Mouse (Mus musculus): ENCODE results near the gene Kcnj1. TPM values are rescaled to one million over a fixed set of nuclear protein-coding genes. Genes with fewer than 3 reads are reported as not detected.

Kcnj1 gene
- polyA plus RNA-seq, 1 experiment, result not detected

- no peak for TF ChIP-seq CEBPB (IDR thresholded peaks at IDR 0.05; ENCODE audit: low read depth)
- TF ChIP-seq CTCF (IDR thresholded peaks at IDR 0.05; ENCODE audit: control insufficient read depth, insufficient read depth, insufficient read length), result no peak
- no peak for TF ChIP-seq MAX (IDR thresholded peaks at IDR 0.05)
- TF ChIP-seq MYOD1 (IDR thresholded peaks at IDR 0.05; ENCODE audit: control insufficient read depth, insufficient read length, low read depth), result no peak
- no peak for TF ChIP-seq MYOG (IDR thresholded peaks at IDR 0.05; ENCODE audit: control insufficient read depth, extremely low read depth, insufficient read length)
- no peak for TF ChIP-seq USF1 (IDR thresholded peaks at IDR 0.05; ENCODE audit: low read depth)
- no peak for TF ChIP-seq FOSL1 (IDR thresholded peaks at IDR 0.05; ENCODE audit: insufficient read depth, low read length, poor library complexity, severe bottlenecking)
- Histone ChIP-seq H3ac (ENCODE audit: control insufficient read depth, insufficient read length, low read depth) (no peak overlapping the region), H3K79me3 (ENCODE audit: low read depth) (no peaks in the 10 kb centered on the region), H3K36me3 (ENCODE audit: control insufficient read depth, insufficient read depth) (no peaks in the 10 kb centered on the region), H3K79me2 (ENCODE audit: control insufficient read depth, insufficient read depth) (no peaks in the 10 kb centered on the region), H3K4me3 (ENCODE audit: insufficient read depth, poor library complexity, severe bottlenecking) (no peak overlapping the region), H3K27me3 (ENCODE audit: control insufficient read depth, insufficient read depth, insufficient read length) (peaks cover 19% of the 10 kb centered on the region)
These were observed 70.8 kb downstream of the Kcnj1 start for GRCm38 (mm10) chr9:32443115-32443514.

- Histone ChIP-seq H3K4me3 (ENCODE audit: insufficient read depth, poor library complexity, severe bottlenecking) (no peak overlapping the region), H3K27me3 (ENCODE audit: control insufficient read depth, insufficient read depth, insufficient read length) (peaks cover 18% of the 10 kb centered on the region), H3K36me3 (ENCODE audit: control insufficient read depth, insufficient read depth) (no peaks in the 10 kb centered on the region), H3K79me2 (ENCODE audit: control insufficient read depth, insufficient read depth) (no peaks in the 10 kb centered on the region), H3K79me3 (ENCODE audit: low read depth) (no peaks in the 10 kb centered on the region), H3ac (ENCODE audit: control insufficient read depth, insufficient read length, low read depth) (no peak overlapping the region)
- TF ChIP-seq CEBPB (IDR thresholded peaks at IDR 0.05; ENCODE audit: low read depth) (no peak), USF1 (IDR thresholded peaks at IDR 0.05; ENCODE audit: low read depth) (no peak), FOSL1 (IDR thresholded peaks at IDR 0.05; ENCODE audit: insufficient read depth, low read length, poor library complexity, severe bottlenecking) (no peak), MAX (IDR thresholded peaks at IDR 0.05) (no peak)
These were observed 71.5 kb downstream of the Kcnj1 start for GRCm38 (mm10) chr9:32443817-32444216.

- Histone ChIP-seq H3K36me3 (ENCODE audit: control insufficient read depth, insufficient read depth) (no peaks in the 10 kb centered on the region), H3K79me3 (ENCODE audit: low read depth) (no peaks in the 10 kb centered on the region), H3ac (ENCODE audit: control insufficient read depth, insufficient read length, low read depth) (no peak overlapping the region), H3K27me3 (ENCODE audit: control insufficient read depth, insufficient read depth, insufficient read length) (peaks cover 26% of the 10 kb centered on the region), H3K79me2 (ENCODE audit: control insufficient read depth, insufficient read depth) (no peaks in the 10 kb centered on the region), H3K4me3 (ENCODE audit: insufficient read depth, poor library complexity, severe bottlenecking) (no peak overlapping the region)
- TF ChIP-seq MYOG (IDR thresholded peaks at IDR 0.05; ENCODE audit: control insufficient read depth, extremely low read depth, insufficient read length) (no peak), FOSL1 (IDR thresholded peaks at IDR 0.05; ENCODE audit: insufficient read depth, low read length, poor library complexity, severe bottlenecking) (no peak), USF1 (IDR thresholded peaks at IDR 0.05; ENCODE audit: low read depth) (no peak), MYOD1 (IDR thresholded peaks at IDR 0.05; ENCODE audit: control insufficient read depth, insufficient read length, low read depth) (no peak), CTCF (IDR thresholded peaks at IDR 0.05; ENCODE audit: control insufficient read depth, insufficient read depth, insufficient read length) (no peak), MAX (IDR thresholded peaks at IDR 0.05) (no peak), CEBPB (IDR thresholded peaks at IDR 0.05; ENCODE audit: low read depth) (no peak)
These were observed 72.3 kb downstream of the Kcnj1 start for GRCm38 (mm10) chr9:32444453-32445201.

GRCm38 (mm10) chr9:32445789-32446188 is 73.5 kb downstream of the Kcnj1 start:
- TF ChIP-seq MYOG (IDR thresholded peaks at IDR 0.05; ENCODE audit: control insufficient read depth, extremely low read depth, insufficient read length), result no peak
- TF ChIP-seq FOSL1 (IDR thresholded peaks at IDR 0.05; ENCODE audit: insufficient read depth, low read length, poor library complexity, severe bottlenecking), result no peak
- no peak for TF ChIP-seq MAX (IDR thresholded peaks at IDR 0.05)
- no peaks in the 10 kb centered on the region for H3K79me2 ChIP-seq (ENCODE audit: control insufficient read depth, insufficient read depth)
- H3K79me3 ChIP-seq (ENCODE audit: low read depth), result no peaks in the 10 kb centered on the region
- H3K36me3 ChIP-seq (ENCODE audit: control insufficient read depth, insufficient read depth), result no peaks in the 10 kb centered on the region
- H3K27me3 ChIP-seq (ENCODE audit: control insufficient read depth, insufficient read depth, insufficient read length), result peaks cover 36% of the 10 kb centered on the region
- H3K4me3 ChIP-seq (ENCODE audit: insufficient read depth, poor library complexity, severe bottlenecking), result no peak overlapping the region
- no peak overlapping the region for H3ac ChIP-seq (ENCODE audit: control insufficient read depth, insufficient read length, low read depth)

GRCm38 (mm10) chr9:32448766-32449165 is 76.5 kb downstream of the Kcnj1 start:
- no peak for TF ChIP-seq FOSL1 (IDR thresholded peaks at IDR 0.05; ENCODE audit: insufficient read depth, low read length, poor library complexity, severe bottlenecking)
- TF ChIP-seq USF1 (IDR thresholded peaks at IDR 0.05; ENCODE audit: low read depth), result no peak
- H3K36me3 ChIP-seq (ENCODE audit: control insufficient read depth, insufficient read depth), result no peaks in the 10 kb centered on the region
- H3K79me3 ChIP-seq (ENCODE audit: low read depth), result no peaks in the 10 kb centered on the region
- no peak overlapping the region for H3ac ChIP-seq (ENCODE audit: control insufficient read depth, insufficient read length, low read depth)
- no peak overlapping the region for H3K4me3 ChIP-seq (ENCODE audit: insufficient read depth, poor library complexity, severe bottlenecking)
- peaks cover 32% of the 10 kb centered on the region for H3K27me3 ChIP-seq (ENCODE audit: control insufficient read depth, insufficient read depth, insufficient read length)
- no peaks in the 10 kb centered on the region for H3K79me2 ChIP-seq (ENCODE audit: control insufficient read depth, insufficient read depth)

Other genes starting within 250 kb of the Kcnj1 start
- not detected for gene Kcnj5, start 28.1 kb upstream of the Kcnj1 start, polyA plus RNA-seq (2012; fragmentation: generic; extraction: Trizol)
- gene Fli1, start 170.4 kb downstream of the Kcnj1 start, polyA plus RNA-seq (2012; fragmentation: generic; extraction: Trizol), result not detected

Data from C2C12 (cell line).